Mouse (Mus musculus) cerebellum, adult 8-10 months (tissue): Measurements from ENCODE around the gene Proz.
"Not testable (repeated sequence)": the region's sequence is repeated elsewhere in the genome, so short reads cannot be mapped to it uniquely, and the experiment has no call there.

Source experiments
- DNase-seq: peaks from one replicate; pipeline ENCODE4 v3.0.0; 2022

The Proz gene

GRCm38 (mm10) chr8:13060441-13061150, at the start of gene Proz:
Gene Proz, plus strand, starts transcription at chr8:13060914.
- DNase-seq = no peak

- no peak for DNase-seq
Measured at GRCm38 (mm10) chr8:13019560-13019959, 41.2 kb upstream of the Proz start.

GRCm38 (mm10) chr8:13021830-13022229, 38.9 kb upstream of the Proz start:
- DNase-seq = no peak

GRCm38 (mm10) chr8:13025487-13026224, 35.1 kb upstream of the Proz start, which contains the start of gene F7:
Gene F7, plus strand, starts transcription at chr8:13026034.
- no peak for DNase-seq

GRCm38 (mm10) chr8:13027615-13028014, 33.1 kb upstream of the Proz start:
- no peak for DNase-seq

GRCm38 (mm10) chr8:13028482-13028881, 32.2 kb upstream of the Proz start:
- DNase-seq = no peak

GRCm38 (mm10) chr8:13036346-13036812, 24.3 kb upstream of the Proz start:
- DNase-seq = no peak

GRCm38 (mm10) chr8:13037015-13037414, 23.7 kb upstream of the Proz start, which contains the start of gene F10:
Gene F10, plus strand, starts transcription at chr8:13037308.
- no peak for DNase-seq

GRCm38 (mm10) chr8:13037569-13037968, 23.1 kb upstream of the Proz start:
- no peak for DNase-seq

GRCm38 (mm10) chr8:13039054-13039453, 21.7 kb upstream of the Proz start:
- no peak for DNase-seq

- no peak for DNase-seq
Measured at GRCm38 (mm10) chr8:13041459-13041858, 19.3 kb upstream of the Proz start.

GRCm38 (mm10) chr8:13047652-13048051, 13.1 kb upstream of the Proz start:
- no peak for DNase-seq

- DNase-seq = no peak
Measured at GRCm38 (mm10) chr8:13050550-13050949, 10.2 kb upstream of the Proz start.

GRCm38 (mm10) chr8:13057351-13057750, 3.4 kb upstream of the Proz start:
- DNase-seq = no peak

- no peak for DNase-seq
Measured at GRCm38 (mm10) chr8:13063112-13063511, 2.4 kb downstream of the Proz start.

- DNase-seq = no peak
Measured at GRCm38 (mm10) chr8:13073255-13073654, 12.5 kb downstream of the Proz start.

- DNase-seq = no peak
Measured at GRCm38 (mm10) chr8:13075044-13075443, 14.3 kb downstream of the Proz start.

GRCm38 (mm10) chr8:13075579-13075978, 14.9 kb downstream of the Proz start:
- not testable (repeated sequence) for DNase-seq

GRCm38 (mm10) chr8:13077542-13077941, 16.8 kb downstream of the Proz start:
- no peak for DNase-seq

- DNase-seq = peak; percentile 92
Measured at GRCm38 (mm10) chr8:13104691-13105086, 44.0 kb downstream of the Proz start.

GRCm38 (mm10) chr8:13105087-13105881, 44.6 kb downstream of the Proz start, which contains the start of the genes Pcid2 and Cul4a:
Gene Pcid2, minus strand, starts transcription at chr8:13105459.
Gene Cul4a, plus strand, starts transcription at chr8:13105621.
- peak; percentile 95 for DNase-seq

- DNase-seq = no peak
Measured at GRCm38 (mm10) chr8:13105908-13106551, 45.3 kb downstream of the Proz start.
